Mouse (Mus musculus): ENCODE measurements at regions not wholly inside any gene's neighbourhood (a gene's known extent, or its start where the extent isn't known, plus 50 kb on each side); places are given as distances from the start of the nearest gene placed in this dataset.
A peak's percentile ranks its signal among the peaks of the same experiment; 100 is the strongest.
"Not testable (repeated sequence)": the region's sequence is repeated elsewhere in the genome, so short reads cannot be mapped to it uniquely, and the experiment has no call there.

GRCm38 (mm10) chr13:74563483-74564330 lies 69.9 kb upstream of the Zfp825 start:
- DNase-seq (ENCODE audit: extremely low read depth, low read depth, low spot score), result peak; percentile 26

DNA sequence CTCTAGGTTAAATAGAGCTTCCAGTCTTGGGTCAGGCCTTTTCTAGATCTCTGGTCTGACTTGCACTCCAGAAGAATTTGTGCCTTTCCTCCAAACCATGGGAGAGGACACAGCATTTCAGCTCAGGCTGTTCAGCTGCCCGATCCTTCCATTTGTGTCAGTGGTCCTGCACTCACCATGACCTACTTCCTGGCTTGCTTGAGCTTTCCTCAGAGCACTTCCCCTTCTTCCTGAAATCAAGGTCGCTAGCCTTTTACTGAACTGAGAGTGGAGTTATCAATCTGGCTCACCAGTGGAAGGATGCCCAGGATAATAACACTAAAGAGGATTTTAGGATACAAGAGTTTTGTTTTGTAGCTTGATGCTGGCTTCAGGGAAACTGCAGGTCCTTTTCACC lies 70.5 kb upstream of the Zfp825 start:
- not testable (repeated sequence) for DNase-seq (ENCODE audit: extremely low read depth, low read depth, low spot score)

GRCm38 (mm10) chr13:74569967-74570366 lies 69.4 kb upstream of the Erap1 start:
- not testable (repeated sequence) for DNase-seq (ENCODE audit: extremely low read depth, low read depth, low spot score)
